Mouse (Mus musculus): ENCODE results near the gene Eif4enif1.

The Eif4enif1 gene

DNA sequence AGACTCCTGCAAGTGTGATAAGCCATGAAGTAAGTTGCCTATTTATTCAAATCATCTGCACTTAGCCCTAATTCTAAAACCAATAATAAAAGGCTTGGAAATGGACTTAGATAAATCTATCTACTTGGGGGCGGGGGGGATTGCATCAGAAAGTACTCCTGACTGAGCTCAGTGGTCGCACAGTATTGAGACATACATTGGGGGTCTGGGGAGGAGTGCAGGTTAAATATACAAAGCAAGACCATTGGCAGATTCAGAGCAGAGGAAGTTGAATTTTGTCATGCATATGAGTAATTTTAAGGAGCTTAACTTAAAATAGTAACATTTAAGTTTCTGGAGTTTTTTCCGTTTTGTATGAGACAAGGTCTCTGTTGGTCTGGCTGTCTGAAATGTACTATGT is 30.1 kb downstream of the Eif4enif1 start:
- H3K36me3 ChIP-seq (ENCODE audit: insufficient read depth, low read length): peaks cover 90% of the 10 kb centered on the region
- H3K4me3 ChIP-seq (replicated peaks; ENCODE audit: low read length): no peak overlapping the region
- H3K27me3 ChIP-seq (ENCODE audit: insufficient read depth, low read length): no peaks in the 10 kb centered on the region
- TF ChIP-seq NANOG (IDR thresholded peaks at IDR 0.05; ENCODE audit: borderline replicate concordance, low read length) (no peak), POU5F1 (IDR thresholded peaks at IDR 0.05; ENCODE audit: borderline replicate concordance, low read length) (no peak), CTCF (conservative IDR thresholded peaks at IDR 0.05; ENCODE audit: low read length) (no peak)
- no peaks in the 10 kb centered on the region for H3K4me1 ChIP-seq (replicated peaks; ENCODE audit: low read depth, low read length)
- H3K9me3 ChIP-seq (ENCODE audit: low read length): no peaks in the 10 kb centered on the region

DNA sequence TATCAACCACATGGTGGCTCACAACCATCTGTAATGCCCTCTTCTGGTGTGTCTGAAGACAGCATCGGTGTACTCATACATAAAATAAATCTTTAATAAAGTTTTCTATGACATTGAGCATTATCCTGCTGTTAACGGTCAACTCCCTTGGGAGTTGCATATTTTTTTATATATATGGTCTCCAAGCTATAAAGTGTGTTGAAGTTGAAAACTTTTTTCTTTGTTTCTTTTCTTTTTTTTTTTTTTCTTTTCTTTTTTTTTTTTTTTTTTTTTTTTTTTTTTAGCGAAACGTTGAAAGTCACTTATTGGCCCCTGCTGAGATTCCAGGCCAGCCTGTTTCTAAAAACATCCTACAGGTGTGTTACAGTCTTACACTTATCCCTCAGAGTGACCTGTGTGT is 31.5 kb downstream of the Eif4enif1 start:
- Histone ChIP-seq H3K4me3 (replicated peaks; ENCODE audit: low read length) (no peak overlapping the region), H3K9me3 (ENCODE audit: low read length) (no peaks in the 10 kb centered on the region), H3K27me3 (ENCODE audit: insufficient read depth, low read length) (no peaks in the 10 kb centered on the region), H3K36me3 (ENCODE audit: insufficient read depth, low read length) (peaks cover 93% of the 10 kb centered on the region), H3K4me1 (replicated peaks; ENCODE audit: low read depth, low read length) (no peaks in the 10 kb centered on the region)
- TF ChIP-seq POU5F1 (IDR thresholded peaks at IDR 0.05; ENCODE audit: borderline replicate concordance, low read length) (no peak), CTCF (conservative IDR thresholded peaks at IDR 0.05; ENCODE audit: low read length) (no peak), NANOG (IDR thresholded peaks at IDR 0.05; ENCODE audit: borderline replicate concordance, low read length) (no peak)

DNA sequence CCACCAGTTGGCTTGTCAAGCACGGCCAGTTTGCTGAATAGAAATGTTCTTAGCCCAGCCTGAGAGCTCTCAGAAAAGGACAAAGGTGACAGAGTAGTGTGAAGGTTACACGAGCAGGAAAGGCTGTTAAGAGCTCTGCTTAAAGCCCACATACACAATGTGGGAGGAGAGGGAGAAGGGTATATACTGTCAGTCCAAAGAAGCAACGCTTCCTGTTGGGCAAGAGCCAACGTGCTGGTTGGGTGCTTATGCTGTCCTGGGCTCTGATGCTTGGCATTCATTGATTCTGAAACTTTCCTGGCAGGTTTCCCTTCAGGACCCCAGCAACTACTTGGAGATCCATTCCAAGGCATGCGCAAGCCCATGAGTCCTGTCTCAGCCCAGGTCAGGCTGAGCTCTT is 33.1 kb downstream of the Eif4enif1 start:
- peaks cover 92% of the 10 kb centered on the region for H3K36me3 ChIP-seq (ENCODE audit: insufficient read depth, low read length)
- no peaks in the 10 kb centered on the region for H3K4me1 ChIP-seq (replicated peaks; ENCODE audit: low read depth, low read length)
- no peak overlapping the region for H3K4me3 ChIP-seq (replicated peaks; ENCODE audit: low read length)
- no peaks in the 10 kb centered on the region for H3K27me3 ChIP-seq (ENCODE audit: insufficient read depth, low read length)
- no peak for TF ChIP-seq NANOG (IDR thresholded peaks at IDR 0.05; ENCODE audit: borderline replicate concordance, low read length)
- no peak for TF ChIP-seq POU5F1 (IDR thresholded peaks at IDR 0.05; ENCODE audit: borderline replicate concordance, low read length)
- no peak for TF ChIP-seq CTCF (conservative IDR thresholded peaks at IDR 0.05; ENCODE audit: low read length)
- H3K9me3 ChIP-seq (ENCODE audit: low read length): no peaks in the 10 kb centered on the region

DNA sequence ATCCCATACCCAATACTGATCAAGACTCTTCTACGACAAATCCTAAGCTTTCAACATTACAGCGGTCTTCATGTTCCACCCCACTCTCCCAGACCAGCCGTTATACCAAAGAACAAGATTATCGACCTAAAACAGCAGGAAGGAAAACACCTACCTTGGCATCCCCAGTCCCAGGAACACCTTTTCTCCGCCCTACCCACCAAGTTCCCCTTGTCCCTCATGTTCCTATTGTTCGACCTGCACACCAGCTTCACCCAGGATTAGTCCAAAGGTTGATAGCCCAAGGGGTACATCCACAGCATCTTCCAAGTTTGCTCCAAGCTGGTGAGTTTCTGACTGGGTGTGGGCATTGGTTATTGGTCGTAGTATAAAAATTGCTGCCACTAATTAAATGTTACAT is 40.2 kb downstream of the Eif4enif1 start:
- no peaks in the 10 kb centered on the region for H3K27me3 ChIP-seq (ENCODE audit: insufficient read depth, low read length)
- peaks cover 98% of the 10 kb centered on the region for H3K36me3 ChIP-seq (ENCODE audit: insufficient read depth, low read length)
- no peaks in the 10 kb centered on the region for H3K9me3 ChIP-seq (ENCODE audit: low read length)
- TF ChIP-seq NANOG (IDR thresholded peaks at IDR 0.05; ENCODE audit: borderline replicate concordance, low read length) (no peak), CTCF (conservative IDR thresholded peaks at IDR 0.05; ENCODE audit: low read length) (no peak), POU5F1 (IDR thresholded peaks at IDR 0.05; ENCODE audit: borderline replicate concordance, low read length) (no peak)
- H3K4me1 ChIP-seq (replicated peaks; ENCODE audit: low read depth, low read length): peaks cover 18% of the 10 kb centered on the region
- H3K4me3 ChIP-seq (replicated peaks; ENCODE audit: low read length): no peak overlapping the region

DNA sequence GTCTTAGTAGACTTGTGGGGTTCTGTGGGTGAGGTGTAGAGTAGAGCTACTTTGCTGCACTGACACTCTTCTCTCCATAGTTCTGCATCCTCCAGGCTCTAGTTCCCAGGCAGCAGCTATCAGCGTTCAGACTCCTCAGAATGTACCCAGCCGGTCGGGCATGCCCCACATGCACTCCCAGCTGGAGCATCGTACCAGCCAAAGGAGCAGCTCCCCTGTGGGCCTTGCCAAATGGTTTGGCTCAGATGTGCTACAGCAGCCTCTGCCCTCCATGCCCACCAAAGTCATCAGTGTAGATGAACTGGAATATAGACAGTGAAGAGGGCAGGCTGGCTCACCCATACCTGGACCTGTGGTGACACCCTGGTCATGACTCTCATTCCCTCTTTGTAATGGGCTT is 41.6 kb downstream of the Eif4enif1 start:
- H3K9me3 ChIP-seq (ENCODE audit: low read length): no peaks in the 10 kb centered on the region
- TF ChIP-seq CTCF (conservative IDR thresholded peaks at IDR 0.05; ENCODE audit: low read length): no peak
- TF ChIP-seq POU5F1 (IDR thresholded peaks at IDR 0.05; ENCODE audit: borderline replicate concordance, low read length): no peak
- TF ChIP-seq NANOG (IDR thresholded peaks at IDR 0.05; ENCODE audit: borderline replicate concordance, low read length): no peak
- H3K27me3 ChIP-seq (ENCODE audit: insufficient read depth, low read length): no peaks in the 10 kb centered on the region
- H3K4me1 ChIP-seq (replicated peaks; ENCODE audit: low read depth, low read length): peaks cover 18% of the 10 kb centered on the region
- no peak overlapping the region for H3K4me3 ChIP-seq (replicated peaks; ENCODE audit: low read length)
- peaks cover 99% of the 10 kb centered on the region for H3K36me3 ChIP-seq (ENCODE audit: insufficient read depth, low read length)

DNA sequence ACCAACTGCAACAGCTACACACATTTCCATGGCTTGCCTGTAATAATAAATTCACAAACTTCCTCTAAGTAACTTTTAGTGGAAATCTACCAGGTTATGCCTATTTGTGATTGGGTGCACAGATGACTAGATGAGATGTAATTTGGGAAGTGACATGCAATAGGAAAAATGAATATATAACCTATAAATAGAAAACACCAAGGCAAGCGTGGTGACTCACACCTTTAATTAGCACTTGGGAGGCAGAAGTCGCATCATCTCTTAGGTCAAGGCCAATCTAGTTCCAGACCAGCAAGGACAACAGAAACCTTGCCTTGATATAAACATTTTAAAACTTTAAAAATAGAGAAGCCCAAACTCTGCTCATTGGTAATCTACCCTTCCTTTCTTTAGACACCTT is 45.2 kb downstream of the Eif4enif1 start:
- Histone ChIP-seq H3K9me3 (ENCODE audit: low read length) (no peaks in the 10 kb centered on the region), H3K36me3 (ENCODE audit: insufficient read depth, low read length) (peaks cover 99% of the 10 kb centered on the region), H3K4me3 (replicated peaks; ENCODE audit: low read length) (no peak overlapping the region), H3K27me3 (ENCODE audit: insufficient read depth, low read length) (no peaks in the 10 kb centered on the region), H3K4me1 (replicated peaks; ENCODE audit: low read depth, low read length) (peaks cover 16% of the 10 kb centered on the region)
- TF ChIP-seq CTCF (conservative IDR thresholded peaks at IDR 0.05; ENCODE audit: low read length) (no peak), POU5F1 (IDR thresholded peaks at IDR 0.05; ENCODE audit: borderline replicate concordance, low read length) (no peak), NANOG (IDR thresholded peaks at IDR 0.05; ENCODE audit: borderline replicate concordance, low read length) (no peak)

DNA sequence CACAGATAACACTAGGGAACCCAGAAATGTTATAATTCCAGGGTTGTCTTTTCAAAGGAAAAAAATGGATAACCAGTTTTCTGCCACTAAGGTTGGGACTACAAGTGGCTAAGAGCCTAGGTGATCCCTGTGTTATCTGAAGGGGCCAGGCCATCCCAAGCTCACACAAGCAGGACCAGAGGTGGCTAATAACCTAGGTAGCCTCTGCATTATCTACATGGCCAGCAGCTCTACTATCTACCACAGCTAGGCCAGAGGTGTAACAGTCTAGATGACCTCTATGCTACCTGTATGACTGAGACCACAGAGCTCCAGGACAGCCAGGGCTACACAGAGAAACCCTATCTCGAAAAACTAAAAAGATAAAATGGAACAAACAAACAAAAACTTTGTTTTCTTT is 57.3 kb downstream of the Eif4enif1 start:
- peaks cover 98% of the 10 kb centered on the region for H3K36me3 ChIP-seq (ENCODE audit: insufficient read depth, low read length)
- H3K9me3 ChIP-seq (ENCODE audit: low read length): no peaks in the 10 kb centered on the region
- H3K27me3 ChIP-seq (ENCODE audit: insufficient read depth, low read length): no peaks in the 10 kb centered on the region
- TF ChIP-seq CTCF (conservative IDR thresholded peaks at IDR 0.05; ENCODE audit: low read length): no peak
- TF ChIP-seq NANOG (IDR thresholded peaks at IDR 0.05; ENCODE audit: borderline replicate concordance, low read length): no peak
- no peak for TF ChIP-seq POU5F1 (IDR thresholded peaks at IDR 0.05; ENCODE audit: borderline replicate concordance, low read length)
- H3K4me3 ChIP-seq (replicated peaks; ENCODE audit: low read length): no peak overlapping the region
- H3K4me1 ChIP-seq (replicated peaks; ENCODE audit: low read depth, low read length): peaks cover 18% of the 10 kb centered on the region

DNA sequence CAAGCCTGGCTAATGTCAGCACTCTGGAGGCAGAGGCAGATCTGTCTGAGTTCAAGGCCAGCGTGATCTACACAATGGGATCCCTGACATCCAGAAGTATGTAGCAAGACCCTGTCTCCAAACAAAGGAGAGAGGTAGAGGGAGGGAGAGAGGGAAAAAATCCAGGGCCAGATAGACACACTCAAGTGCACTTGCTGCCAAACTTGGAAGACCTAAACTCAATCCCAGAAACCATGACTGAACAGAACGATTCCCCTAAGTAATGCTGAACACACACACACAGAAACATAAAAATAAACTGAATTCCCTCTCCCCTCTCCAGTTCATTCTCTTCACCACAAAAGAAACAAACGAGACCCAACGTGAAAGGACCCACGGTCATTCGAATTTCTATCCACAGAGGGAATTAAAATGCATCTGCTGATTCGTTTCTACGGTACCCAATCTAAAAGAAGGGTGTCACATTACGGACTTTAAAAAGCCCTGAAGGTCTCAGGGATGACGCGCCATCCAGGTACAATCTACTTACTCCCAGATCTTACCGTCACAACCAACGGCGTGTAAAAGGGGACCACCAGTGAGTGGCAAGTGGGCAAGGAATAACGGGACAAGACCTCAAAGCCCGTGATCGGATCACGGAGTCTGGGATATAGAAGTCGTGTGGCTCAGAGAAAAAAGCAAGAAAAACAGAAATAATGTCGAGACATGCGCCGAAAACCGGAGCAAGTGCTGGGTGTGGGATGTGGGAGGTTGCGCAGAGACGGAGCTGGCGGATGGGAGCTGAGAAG is 63.3 kb downstream of the Eif4enif1 start:
- Histone ChIP-seq H3K36me3 (ENCODE audit: insufficient read depth, low read length) (peaks cover 44% of the 10 kb centered on the region), H3K27me3 (ENCODE audit: insufficient read depth, low read length) (no peaks in the 10 kb centered on the region), H3K4me1 (replicated peaks; ENCODE audit: low read depth, low read length) (peaks cover 60% of the 10 kb centered on the region), H3K4me3 (replicated peaks; ENCODE audit: low read length) (peak overlapping the region; percentile 98), H3K9me3 (ENCODE audit: low read length) (no peaks in the 10 kb centered on the region)
- TF ChIP-seq CTCF (conservative IDR thresholded peaks at IDR 0.05; ENCODE audit: low read length) (no peak), POU5F1 (IDR thresholded peaks at IDR 0.05; ENCODE audit: borderline replicate concordance, low read length) (no peak), NANOG (IDR thresholded peaks at IDR 0.05; ENCODE audit: borderline replicate concordance, low read length) (no peak)

Data from E14TG2a.4 (cell line).